Mouse (Mus musculus): Measurements from ENCODE around the gene Cfap157. TPM values are rescaled to one million over a fixed set of nuclear protein-coding genes. Genes with fewer than 3 reads are reported as not detected.

Gene Cfap157
- under 1 TPM; 0.42 to 0.48 TPM for polyA plus RNA-seq (2012; fragmentation: generic; extraction: Trizol)

DNA sequence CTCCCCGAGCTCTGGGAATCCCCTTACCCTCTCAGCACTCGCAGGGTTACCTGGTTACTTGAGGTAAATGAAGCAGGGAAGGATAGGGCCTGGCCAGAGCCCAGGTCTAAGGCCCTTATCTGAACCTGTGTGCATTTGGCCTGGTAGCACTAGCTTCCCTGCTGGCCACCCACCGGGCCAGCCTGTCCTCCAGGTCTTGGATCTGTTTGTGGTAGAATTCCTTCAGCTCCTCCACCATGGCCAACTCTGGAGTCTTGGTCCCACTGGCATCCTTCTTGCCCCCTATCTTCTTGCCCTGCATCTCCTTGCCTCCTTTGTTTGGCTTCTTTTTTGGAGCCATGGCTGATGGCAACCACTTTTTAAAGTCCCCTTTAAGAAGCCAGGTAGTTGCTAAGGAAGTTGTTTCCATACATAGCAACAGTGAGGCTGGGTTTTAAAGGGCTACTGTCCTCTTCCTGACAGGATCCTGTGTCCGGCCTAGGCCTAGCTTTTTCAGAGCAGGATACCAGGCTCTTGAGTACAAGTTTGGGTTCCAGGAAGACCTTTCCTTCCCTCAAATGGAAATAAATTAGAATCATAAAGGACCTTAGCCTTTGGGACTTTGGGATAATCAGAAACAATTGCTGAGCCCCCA is at the start of gene Cfap157:
Gene Cfap157, minus strand, starts transcription at position 381 of the 634 bp plus-strand sequence.

GRCm38 (mm10) chr2:32775359-32776074 is 8.7 kb downstream of the Cfap157 start, which contains the start of the genes Ttc16 and Ptrh1:
Gene Ttc16, minus strand, starts transcription at chr2:32775633.
Gene Ptrh1, plus strand, starts transcription at chr2:32775786.

GRCm38 (mm10) chr2:32757056-32757845 is 27.0 kb downstream of the Cfap157 start, which contains the start of gene Tor2a:
Gene Tor2a, plus strand, starts transcription at chr2:32757234.

GRCm38 (mm10) chr2:32740916-32741272 is 43.3 kb downstream of the Cfap157 start, which contains the start of gene 6330409D20Rik:
Gene 6330409D20Rik, minus strand, starts transcription at chr2:32741016.

Other genes starting within 250 kb of the Cfap157 start
- gene Fam102a, start 249.1 kb downstream of the Cfap157 start, polyA plus RNA-seq (2012; fragmentation: generic; extraction: Trizol): 10 to 100 TPM in 1 of 2 experiments, 1 to 10 TPM in 1; 1.3 to 21.5 TPM
- gene Dpm2, start 213.6 kb downstream of the Cfap157 start, polyA plus RNA-seq (2012; fragmentation: generic; extraction: Trizol): 10 to 100 TPM; 67.1 to 95.0 TPM
- gene Pip5kl1, start 209.6 kb downstream of the Cfap157 start, polyA plus RNA-seq (2012; fragmentation: generic; extraction: Trizol): under 1 TPM in 1 of 2 experiments, not detected in 1; 0.11 TPM
- under 1 TPM; 0.04 to 0.06 TPM for gene 9430097D07Rik, start 208.7 kb downstream of the Cfap157 start, polyA plus RNA-seq (2012; fragmentation: generic; extraction: Trizol)
- gene St6galnac4, start 197.3 kb downstream of the Cfap157 start, polyA plus RNA-seq (2012; fragmentation: generic; extraction: Trizol): 10 to 100 TPM; 23.5 to 26.1 TPM
- gene St6galnac6, start 184.7 kb downstream of the Cfap157 start, polyA plus RNA-seq (2012; fragmentation: generic; extraction: Trizol): 10 to 100 TPM; 34.3 to 60.3 TPM
- 100 to 1,000 TPM in 1 of 2 experiments, 10 to 100 TPM in 1; 96.3 to 173 TPM for gene Ak1, start 162.7 kb downstream of the Cfap157 start, polyA plus RNA-seq (2012; fragmentation: generic; extraction: Trizol)
- 1 to 10 TPM; 2.5 to 6.9 TPM for gene Eng, start 137.8 kb downstream of the Cfap157 start, polyA plus RNA-seq (2012; fragmentation: generic; extraction: Trizol)
- gene Fpgs, start 80.3 kb downstream of the Cfap157 start, polyA plus RNA-seq (2012; fragmentation: generic; extraction: Trizol): 10 to 100 TPM; 19.7 to 19.9 TPM
- gene Cdk9, start 71.4 kb downstream of the Cfap157 start, polyA plus RNA-seq (2012; fragmentation: generic; extraction: Trizol): 10 to 100 TPM; 48.2 to 76.9 TPM
- gene Sh2d3c, start 63.4 kb downstream of the Cfap157 start, polyA plus RNA-seq (2012; fragmentation: generic; extraction: Trizol): 10 to 100 TPM in 1 of 2 experiments, under 1 TPM in 1; 0.83 to 15.9 TPM
- under 1 TPM in 1 of 2 experiments, not detected in 1; 0.31 TPM for gene 6330409D20Rik, start 43.4 kb downstream of the Cfap157 start, polyA plus RNA-seq (2012; fragmentation: generic; extraction: Trizol)
- 10 to 100 TPM; 20.9 to 46.0 TPM for gene Tor2a, start 27.2 kb downstream of the Cfap157 start, polyA plus RNA-seq (2012; fragmentation: generic; extraction: Trizol)
- gene Ttc16, start 8.8 kb downstream of the Cfap157 start, polyA plus RNA-seq (2012; fragmentation: generic; extraction: Trizol): under 1 TPM; 0.04 to 0.38 TPM
- 100 to 1,000 TPM in 1 of 2 experiments, 10 to 100 TPM in 1; 25.5 to 106 TPM for gene Ptrh1, start 8.6 kb downstream of the Cfap157 start, polyA plus RNA-seq (2012; fragmentation: generic; extraction: Trizol)
- gene Stxbp1, start 62.8 kb upstream of the Cfap157 start, polyA plus RNA-seq (2012; fragmentation: generic; extraction: Trizol): 10 to 100 TPM; 11.8 to 23.7 TPM
- gene Fam129b, start 91.7 kb upstream of the Cfap157 start, polyA plus RNA-seq (2012; fragmentation: generic; extraction: Trizol): 100 to 1,000 TPM; 154 to 177 TPM
- gene Rpl12, start 177.1 kb upstream of the Cfap157 start, polyA plus RNA-seq (2012; fragmentation: generic; extraction: Trizol): 1,000 to 10,000 TPM; 3,072 to 3,868 TPM
- gene Lrsam1, start 177.2 kb upstream of the Cfap157 start, polyA plus RNA-seq (2012; fragmentation: generic; extraction: Trizol): 10 to 100 TPM in 1 of 2 experiments, 1 to 10 TPM in 1; 3.3 to 13.3 TPM
- 10 to 100 TPM in 1 of 2 experiments, 1 to 10 TPM in 1; 7.0 to 18.1 TPM for gene Slc2a8, start 197.7 kb upstream of the Cfap157 start, polyA plus RNA-seq (2012; fragmentation: generic; extraction: Trizol)